Mouse (Mus musculus) intestine, embryonic 15.5 days (tissue): Measurements from ENCODE around the gene Tril. TPM values are rescaled to one million over a fixed set of nuclear protein-coding genes. Genes with fewer than 3 reads are reported as not detected.

Experiments
- ATAC-seq: fragments of 200-750 bp; cut with Nextera tagmentation; 2 replicates; pipeline ENCODE4 v1.8.0; 2017; ENCODE audit warnings: moderate TSS enrichment, moderate library complexity
- H3K27ac ChIP-seq: fragments of 300-500 bp; sonication (generic); 2 replicates; pipeline ENCODE4 v1.5.1; 2015; ENCODE audit warnings: mild to moderate bottlenecking, inconsistent platforms
- H3K27me3 ChIP-seq: fragments of 300-500 bp; sonication (generic); replicated peaks from 2 replicates; pipeline ENCODE4 v1.6.1; 2015; ENCODE audit warnings: inconsistent platforms
- H3K36me3 ChIP-seq: fragments of 300-500 bp; sonication (generic); 2 replicates; pipeline ENCODE4 v1.6.1; 2015; ENCODE audit warnings: inconsistent platforms
- H3K4me1 ChIP-seq: fragments of 300-500 bp; sonication (generic); replicated peaks from 2 replicates; pipeline ENCODE4 v1.6.1; 2015; ENCODE audit warnings: inconsistent platforms
- H3K4me2 ChIP-seq: fragments of 300-500 bp; sonication (generic); replicated peaks from 2 replicates; pipeline ENCODE4 v1.6.1; 2015; ENCODE audit warnings: mild to moderate bottlenecking, inconsistent platforms
- H3K4me3 ChIP-seq: fragments of 300-500 bp; sonication (generic); replicated peaks from 2 replicates; pipeline ENCODE4 v1.5.1; 2015; ENCODE audit warnings: inconsistent platforms
- H3K9ac ChIP-seq: fragments of 300-500 bp; sonication (generic); 2 replicates; pipeline ENCODE4 v1.6.1; 2015; ENCODE audit warnings: inconsistent platforms
- H3K9me3 ChIP-seq: fragments of 300-500 bp; sonication (generic); 2 replicates; pipeline ENCODE4 v1.6.1; 2016; ENCODE audit warnings: inconsistent platforms
- WGBS: fragments of 180-500 bp; shearing (Covaris S2); methylation state at CpG from one replicate; pipeline ENCODE4 v1.1.7; 2015; 5-methylcytosine and 5-hydroxymethylcytosine counted together
- polyA plus RNA-seq: library from polyadenylated mRNA; unstranded; fragments of >200 nt; fragmentation: Nextera tagmentation; extraction: Ambion mirVana; gene quantifications from 2 replicates; pipeline ENCODE4 v1.2.1, GENCODE M21; 2015

Gene Tril
- polyA plus RNA-seq, result 14.6 and 17.4 TPM in 2 replicates

DNA sequence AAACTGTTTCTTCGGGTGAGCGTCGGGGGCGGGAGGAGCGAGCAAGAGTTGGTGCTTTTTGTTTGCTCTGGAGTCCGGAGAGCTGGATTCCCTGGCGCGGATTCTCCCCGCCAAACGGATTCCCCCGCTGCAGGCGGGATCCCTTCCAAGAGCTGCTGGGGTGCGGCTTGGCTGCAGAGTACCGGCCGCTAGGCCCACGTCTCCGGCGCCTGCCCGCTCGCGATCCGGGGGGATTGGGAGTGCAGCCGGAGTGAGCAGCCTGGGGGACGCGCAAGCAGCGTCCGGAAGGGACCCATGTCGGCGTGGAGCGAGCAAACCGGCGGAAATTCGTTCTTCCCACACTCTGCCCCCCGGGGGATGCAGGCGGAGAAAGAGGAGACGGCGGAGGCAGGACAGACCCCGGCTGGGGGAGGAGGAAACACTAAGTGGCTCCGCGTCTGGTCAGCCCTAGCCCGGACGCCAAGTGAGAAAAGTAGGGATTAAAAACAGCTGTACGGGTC is at the start of gene Tril:
Gene Tril (minus strand): TSS at position 345 of the 500 bp plus-strand sequence.
- Histone ChIP-seq H3K4me3 (peak within 1 kb of the TSS; percentile 50), H3K36me3 (no peaks in the 10 kb centered on the region), H3K9me3 (no peaks in the 10 kb centered on the region), H3K4me2 (peak within 1 kb of the TSS; percentile 92), H3K27ac (peak within 1 kb of the TSS; percentile 96), H3K4me1 (peaks cover 28% of the 10 kb centered on the region), H3K9ac (peak within 1 kb of the TSS; percentile 62), H3K27me3 (peaks cover 36% of the 10 kb centered on the region)
- WGBS, result under 1% methylated on average over 43 of the region's 43 CpGs
- peak; percentile 73 for ATAC-seq

DNA sequence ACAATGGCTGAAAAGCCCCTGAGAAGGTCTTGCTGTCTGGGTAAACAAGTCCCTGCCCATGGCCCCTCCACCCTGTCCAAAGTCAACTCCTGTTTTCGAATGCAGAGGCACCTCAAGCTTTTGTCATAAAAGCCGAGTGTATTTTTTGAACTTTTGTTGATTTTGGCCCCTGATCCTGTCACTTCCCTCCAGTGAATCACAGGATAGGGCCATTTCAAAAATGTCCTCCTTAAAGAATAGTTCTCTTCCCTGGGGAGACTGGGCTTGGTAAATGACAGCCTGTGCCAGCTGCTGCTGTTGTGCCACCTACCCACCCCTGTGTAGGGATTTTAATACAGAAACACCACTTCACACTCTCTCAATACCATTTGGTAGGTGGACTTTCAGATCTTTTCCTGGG is 42.4 kb upstream of the Tril start:
- no peak overlapping the region for H3K27ac ChIP-seq
- no peaks in the 10 kb centered on the region for H3K9me3 ChIP-seq
- H3K27me3 ChIP-seq, result no peaks in the 10 kb centered on the region
- no peak for ATAC-seq
- H3K4me2 ChIP-seq, result no peak overlapping the region
- H3K36me3 ChIP-seq, result no peaks in the 10 kb centered on the region
- no peak overlapping the region for H3K9ac ChIP-seq
- no peak overlapping the region for H3K4me3 ChIP-seq
- WGBS, result 66% methylated on average over 2 of the region's 2 CpGs
- 0 out of 2 replicates have a peak, but pooled peaks cover 3% of the 10 kb centered on the region for H3K4me1 ChIP-seq

DNA sequence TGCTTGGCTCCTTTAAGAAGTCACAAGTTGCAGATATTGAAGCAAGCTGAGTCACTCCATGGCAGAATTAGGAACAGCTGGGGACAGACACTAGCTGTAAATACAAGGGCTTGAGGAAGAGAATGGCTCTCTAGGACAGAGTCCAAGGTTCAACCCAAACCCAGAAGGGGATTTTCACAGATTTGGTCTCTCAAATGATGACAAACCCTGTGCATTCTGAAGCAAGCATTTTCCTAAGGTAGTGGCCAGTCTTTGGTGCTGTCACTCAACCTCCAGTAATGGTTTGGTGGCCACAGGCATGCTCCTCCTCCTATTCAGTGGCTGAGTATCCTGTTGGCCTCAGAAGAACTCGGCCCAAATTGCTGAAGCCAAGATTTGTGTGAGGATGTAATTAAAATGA is 38.5 kb upstream of the Tril start:
- Histone ChIP-seq H3K9ac (no peak overlapping the region), H3K27ac (no peak overlapping the region), H3K27me3 (no peaks in the 10 kb centered on the region), H3K4me3 (no peak overlapping the region), H3K4me1 (peaks cover 14% of the 10 kb centered on the region; the same call in 1 of the 2 replicates), H3K9me3 (no peaks in the 10 kb centered on the region), H3K4me2 (no peak overlapping the region), H3K36me3 (no peaks in the 10 kb centered on the region)
- no peak for ATAC-seq
- 40% methylated on average over 1 of the region's 1 CpGs for WGBS

DNA sequence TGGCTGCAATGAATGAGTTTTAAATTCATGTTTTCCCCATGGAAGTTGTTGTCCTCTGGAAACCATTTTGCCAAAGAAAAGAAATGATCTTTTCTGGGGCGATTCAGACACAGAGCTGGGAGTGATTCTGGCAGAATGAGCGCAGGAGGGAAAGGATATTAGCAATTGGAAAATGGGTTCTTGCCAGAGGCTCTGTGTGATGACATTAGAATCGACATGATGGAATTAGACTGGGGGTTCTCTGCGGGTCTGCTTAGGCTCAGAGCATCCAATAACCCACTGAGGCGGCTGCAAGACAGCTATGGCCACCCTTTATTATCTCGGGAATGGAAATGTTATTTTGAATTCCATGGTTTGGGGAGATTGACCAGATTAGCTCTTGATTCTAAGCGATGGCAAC is 37.2 kb upstream of the Tril start:
- ATAC-seq, result no peak

DNA sequence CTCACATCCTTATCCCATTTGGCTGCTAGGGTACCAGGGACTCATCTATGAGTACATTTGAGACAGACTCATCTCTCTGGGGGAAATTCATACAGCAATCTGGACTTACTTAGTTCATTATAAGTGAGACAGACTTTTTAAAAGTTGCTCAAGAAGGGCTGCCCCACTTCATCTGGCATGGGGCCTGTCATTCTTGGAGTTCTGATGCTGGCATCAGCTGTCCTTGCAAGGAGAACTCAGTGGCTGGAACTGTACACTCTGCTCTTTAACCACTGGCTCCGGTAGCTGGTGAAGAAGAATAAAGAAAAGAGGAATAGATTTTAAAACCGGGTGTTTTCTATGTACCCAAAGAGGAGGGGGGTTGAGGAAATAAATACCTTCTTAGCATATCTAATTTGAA is 36.1 kb upstream of the Tril start:
- no peaks in the 10 kb centered on the region for H3K9me3 ChIP-seq

More for the DNA sequence above, 37.2 kb upstream of the Tril start:
- Histone ChIP-seq H3K4me3 (no peak overlapping the region), H3K36me3 (no peaks in the 10 kb centered on the region), H3K4me2 (no peak overlapping the region), H3K9ac (no peak overlapping the region), H3K9me3 (no peaks in the 10 kb centered on the region), H3K27me3 (no peaks in the 10 kb centered on the region), H3K4me1 (peaks cover 18% of the 10 kb centered on the region; the same call in 1 of the 2 replicates), H3K27ac (no peak overlapping the region)
- WGBS, result 52% methylated on average over 7 of the region's 7 CpGs

DNA sequence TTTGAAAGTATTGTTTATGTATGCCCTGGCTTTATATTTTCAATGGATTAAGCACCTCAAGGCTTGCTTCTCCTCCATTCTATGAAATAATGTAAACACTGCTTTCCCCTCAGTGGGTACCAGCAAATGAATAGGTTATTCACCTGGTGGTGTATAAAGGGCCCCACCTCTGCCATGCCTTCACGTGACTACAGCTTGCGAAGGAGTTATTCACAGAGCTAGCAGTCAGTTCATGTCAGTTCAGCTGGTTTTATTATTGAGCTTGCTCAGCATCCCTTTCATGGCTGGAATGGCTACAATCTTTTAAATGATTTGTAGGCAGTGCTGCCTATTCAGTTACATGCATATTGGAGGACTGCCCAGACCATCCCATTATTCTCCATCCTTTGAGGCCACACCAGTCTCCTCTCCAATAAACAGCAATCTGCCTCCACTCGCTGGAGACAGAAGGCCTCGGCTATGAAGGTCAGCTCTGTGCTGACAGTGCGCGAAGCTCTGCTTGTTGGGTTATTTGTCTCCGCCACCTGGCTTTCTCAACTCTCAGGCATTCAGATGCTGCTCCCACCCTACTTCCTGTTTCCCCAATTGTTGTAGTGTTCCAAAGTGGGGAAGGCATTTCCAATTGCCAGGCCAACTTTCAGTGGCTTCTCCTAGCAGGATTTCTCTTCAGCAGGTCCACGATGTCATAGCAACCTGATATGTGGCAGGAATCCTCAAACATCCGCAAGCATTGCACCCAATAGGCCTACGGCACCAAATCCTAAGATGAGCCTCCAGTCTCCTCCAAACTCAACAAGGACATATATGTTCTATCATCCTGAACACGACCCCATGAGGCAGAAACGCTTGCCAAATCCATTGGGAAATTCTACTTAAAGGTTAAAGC is 34.6 kb upstream of the Tril start:
- Histone ChIP-seq H3K9me3 (no peaks in the 10 kb centered on the region), H3K27ac (0 out of 2 replicates have a peak overlapping the region, but pooled peaks have one; percentile 40), H3K4me1 (peaks cover 18% of the 10 kb centered on the region; the same call in 1 of the 2 replicates), H3K4me2 (no peak overlapping the region), H3K27me3 (no peaks in the 10 kb centered on the region), H3K9ac (no peak overlapping the region), H3K36me3 (no peaks in the 10 kb centered on the region), H3K4me3 (no peak overlapping the region)
- peak; percentile 67 for ATAC-seq
- 57% methylated on average over 12 of the region's 12 CpGs for WGBS

More for the DNA sequence above, 36.1 kb upstream of the Tril start:
- 76% methylated on average over 2 of the region's 2 CpGs for WGBS
- no peak overlapping the region for H3K27ac ChIP-seq
- no peaks in the 10 kb centered on the region for H3K27me3 ChIP-seq
- H3K9ac ChIP-seq, result no peak overlapping the region
- no peak overlapping the region for H3K4me3 ChIP-seq
- ATAC-seq, result no peak
- H3K4me2 ChIP-seq, result no peak overlapping the region
- H3K36me3 ChIP-seq, result no peaks in the 10 kb centered on the region
- peaks cover 18% of the 10 kb centered on the region; the same call in 1 of the 2 replicates for H3K4me1 ChIP-seq

DNA sequence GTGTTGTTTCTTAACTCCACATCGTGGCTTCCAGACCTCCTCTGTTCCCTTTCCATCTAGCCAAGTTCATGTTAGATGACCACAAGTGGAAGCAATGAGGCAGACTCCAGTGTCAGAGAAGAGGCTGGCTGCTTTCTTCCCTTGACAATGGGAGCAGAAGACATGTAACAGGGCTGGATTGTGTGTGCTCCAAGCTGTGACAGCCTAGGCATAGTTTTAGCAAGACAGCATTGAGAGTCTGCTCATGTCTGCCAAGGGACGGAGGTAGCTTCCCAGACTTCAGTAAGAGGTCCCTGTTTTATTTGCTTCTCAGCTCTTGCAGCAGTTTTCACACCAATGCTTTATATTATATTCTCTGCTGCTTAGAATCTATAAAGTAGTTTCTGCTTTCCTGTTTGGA is 33.6 kb upstream of the Tril start:
- Histone ChIP-seq H3K9me3 (no peaks in the 10 kb centered on the region), H3K36me3 (no peaks in the 10 kb centered on the region), H3K4me2 (no peak overlapping the region), H3K4me1 (peaks cover 18% of the 10 kb centered on the region; the same call in 1 of the 2 replicates), H3K4me3 (no peak overlapping the region), H3K27me3 (no peaks in the 10 kb centered on the region), H3K27ac (peak overlapping the region; percentile 40; the same call in 1 of the 2 replicates), H3K9ac (no peak overlapping the region)
- WGBS, result 68% methylated on average over 2 of the region's 2 CpGs
- no peak for ATAC-seq

DNA sequence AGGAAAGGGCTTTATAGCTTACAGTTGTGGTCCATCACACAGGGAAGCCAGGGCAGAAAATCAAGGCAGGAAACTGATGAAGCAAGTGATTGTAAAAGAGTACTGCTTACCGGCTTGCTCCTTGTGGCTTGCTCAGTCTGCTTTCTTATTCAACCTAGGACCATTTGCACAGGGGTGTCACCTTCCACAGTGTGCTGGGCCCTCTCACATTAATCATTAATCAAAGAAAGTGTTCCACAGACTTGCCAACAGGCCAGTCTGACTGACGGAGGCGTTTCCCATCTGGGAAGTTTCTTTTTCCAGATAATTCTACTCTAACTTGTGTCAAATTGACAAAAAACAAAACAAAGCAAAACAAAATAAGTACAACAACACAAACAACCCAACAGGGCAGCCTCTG is 32.9 kb upstream of the Tril start:
- H3K27ac ChIP-seq, result no peak overlapping the region
- 55% methylated on average over 3 of the region's 3 CpGs for WGBS

DNA sequence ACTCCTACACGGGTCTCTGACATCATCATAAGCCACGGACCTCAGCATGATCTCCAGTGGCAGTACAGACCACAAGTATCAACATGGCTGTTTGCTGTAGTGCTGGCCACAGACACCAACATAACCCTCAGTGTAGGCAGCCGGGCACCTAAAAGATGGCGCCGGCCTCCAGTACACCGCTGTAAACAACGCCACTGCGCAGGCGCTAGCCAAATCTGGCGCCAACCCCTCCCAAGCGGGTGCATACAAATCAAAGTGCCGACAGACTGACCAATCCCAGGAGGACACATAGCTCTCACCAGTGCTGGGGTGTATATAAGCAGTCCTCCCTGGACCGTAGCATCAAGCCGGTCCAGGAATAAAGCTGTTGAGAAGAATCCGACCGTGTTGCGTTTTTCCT is 24.0 kb upstream of the Tril start:
- WGBS, result 95% methylated on average over 17 of the region's 17 CpGs

More for the DNA sequence above, 32.9 kb upstream of the Tril start:
- H3K4me1 ChIP-seq, result peaks cover 15% of the 10 kb centered on the region; the same call in 1 of the 2 replicates
- no peak overlapping the region for H3K4me2 ChIP-seq
- H3K9me3 ChIP-seq, result no peaks in the 10 kb centered on the region
- no peak overlapping the region for H3K9ac ChIP-seq
- no peaks in the 10 kb centered on the region for H3K27me3 ChIP-seq
- H3K36me3 ChIP-seq, result no peaks in the 10 kb centered on the region
- no peak overlapping the region for H3K4me3 ChIP-seq
- ATAC-seq, result peak; percentile 82

DNA sequence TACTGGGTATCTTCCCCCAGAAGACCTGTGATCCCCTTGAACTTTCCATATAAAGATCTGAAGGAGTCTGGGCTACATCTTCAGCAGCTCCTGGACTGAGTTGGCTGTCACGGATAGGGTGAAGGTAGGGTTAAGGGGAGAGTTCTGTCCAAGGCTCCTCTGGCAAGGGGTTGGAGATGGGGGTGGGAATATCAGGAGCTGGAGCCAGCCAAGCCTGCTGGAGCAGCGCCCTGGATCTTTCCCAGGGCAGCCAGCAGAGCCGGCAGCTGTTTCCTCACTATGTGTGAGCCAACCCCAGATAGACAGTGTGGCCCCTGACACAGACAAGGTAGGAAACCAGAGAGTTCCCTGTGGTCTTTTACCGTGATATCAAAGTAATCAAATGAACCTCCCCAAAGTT is 4.6 kb upstream of the Tril start:
- Histone ChIP-seq H3K9ac (no peak overlapping the region), H3K27ac (no peak overlapping the region), H3K4me1 (no peaks in the 10 kb centered on the region; the same call in 1 of the 2 replicates), H3K4me3 (no peak overlapping the region), H3K9me3 (no peaks in the 10 kb centered on the region), H3K36me3 (no peaks in the 10 kb centered on the region), H3K4me2 (no peak overlapping the region), H3K27me3 (peaks cover 8% of the 10 kb centered on the region)
- 53% methylated on average over 4 of the region's 4 CpGs for WGBS
- ATAC-seq, result no peak

More for the DNA sequence above, 24.0 kb upstream of the Tril start:
- H3K4me3 ChIP-seq, result no peak overlapping the region
- no peak for ATAC-seq
- no peak overlapping the region for H3K27ac ChIP-seq
- no peaks in the 10 kb centered on the region for H3K36me3 ChIP-seq
- no peaks in the 10 kb centered on the region for H3K9me3 ChIP-seq
- no peak overlapping the region for H3K9ac ChIP-seq
- no peaks in the 10 kb centered on the region for H3K27me3 ChIP-seq
- no peaks in the 10 kb centered on the region for H3K4me1 ChIP-seq
- H3K4me2 ChIP-seq, result no peak overlapping the region

DNA sequence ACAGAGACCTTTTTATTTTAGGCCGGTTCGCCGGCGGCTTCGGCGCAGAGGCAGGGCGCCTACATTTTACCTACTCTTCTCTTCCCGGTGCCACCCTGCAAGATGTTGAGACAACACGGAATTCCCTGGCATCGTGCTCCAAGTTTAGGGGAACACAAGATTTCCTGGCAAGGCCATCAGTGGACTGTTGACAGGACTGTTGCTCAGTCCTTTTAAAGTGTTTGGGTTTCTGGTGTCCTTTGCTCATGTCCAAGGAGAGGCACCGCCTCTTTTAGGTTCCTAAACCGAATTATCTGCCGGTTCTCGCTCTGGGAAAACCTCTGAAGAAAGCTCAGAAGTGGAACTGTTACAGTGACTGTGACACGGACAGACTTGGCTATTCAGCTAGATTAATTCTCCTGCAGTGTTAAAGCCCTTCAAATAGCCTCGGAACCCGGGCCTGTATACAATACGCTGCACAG is 441 bp upstream of the Tril start:
- 6% methylated on average over 18 of the region's 18 CpGs for WGBS
- peak overlapping the region; percentile 62 for H3K9ac ChIP-seq
- peaks cover 28% of the 10 kb centered on the region for H3K4me1 ChIP-seq
- H3K27ac ChIP-seq, result peak overlapping the region; percentile 96
- H3K4me2 ChIP-seq, result peak overlapping the region; percentile 92
- H3K27me3 ChIP-seq, result peaks cover 36% of the 10 kb centered on the region
- peak overlapping the region; percentile 50 for H3K4me3 ChIP-seq
- no peaks in the 10 kb centered on the region for H3K9me3 ChIP-seq
- no peak; the same call in 1 of the 2 replicates for ATAC-seq
- no peaks in the 10 kb centered on the region for H3K36me3 ChIP-seq

DNA sequence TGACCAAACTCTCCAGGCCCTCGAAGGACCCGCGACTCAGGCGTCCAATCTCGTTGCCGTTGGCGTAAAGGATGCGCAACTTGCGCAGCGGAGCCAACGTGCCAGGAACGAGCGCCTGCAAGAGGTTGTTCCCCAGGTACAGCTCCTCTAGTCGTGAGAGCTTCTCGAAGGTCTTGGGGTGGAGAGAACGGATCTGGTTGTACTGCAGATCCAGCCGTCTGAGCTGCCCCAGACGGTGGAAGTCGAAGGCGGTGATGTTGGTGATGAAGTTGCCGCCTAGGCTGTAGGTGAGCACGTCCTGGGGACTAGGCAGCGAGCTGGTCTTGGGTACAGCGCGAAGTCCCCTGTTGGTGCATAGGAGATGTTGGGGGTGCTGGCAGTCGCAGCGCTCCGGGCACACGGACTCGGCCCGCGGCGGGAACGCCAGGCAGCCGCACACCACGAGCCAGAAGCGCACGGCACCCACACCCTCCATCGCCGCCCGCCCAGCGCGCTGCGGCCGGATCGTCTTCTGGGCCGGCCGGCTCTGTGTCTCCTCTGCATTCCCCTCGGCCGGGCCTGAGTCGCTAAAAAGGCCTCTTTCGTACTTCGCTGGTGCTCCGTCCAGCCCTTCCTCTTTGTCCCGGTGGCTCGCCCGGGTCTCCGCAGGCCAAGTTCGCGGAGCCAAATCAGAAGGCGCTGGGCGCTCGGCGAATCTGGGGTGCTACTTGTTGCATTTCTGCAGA is 707 bp downstream of the Tril start:
- Histone ChIP-seq H3K27ac (peak overlapping the region; percentile 96), H3K9ac (peak overlapping the region; percentile 62), H3K27me3 (peaks cover 36% of the 10 kb centered on the region), H3K4me3 (peak overlapping the region; percentile 50), H3K9me3 (no peaks in the 10 kb centered on the region), H3K4me2 (peak overlapping the region; percentile 92), H3K4me1 (peaks cover 28% of the 10 kb centered on the region), H3K36me3 (no peaks in the 10 kb centered on the region)
- under 1% methylated on average over 64 of the region's 64 CpGs for WGBS
- peak; percentile 46 for ATAC-seq
